In genomic region chr19:33380386-33380785, GRCm38 (mm10) we compare ENCODE assay signal across 8 mouse cellular contexts. TPM values are rescaled to one million over a fixed set of nuclear protein-coding genes. Genes with fewer than 3 reads are reported as not detected.
DNase-seq lines count a peak whose midpoint lies in the region; ATAC-seq and TF ChIP-seq lines count a peak whose summit lies in the region.

No protein-coding gene starts in this region.

- no peak overlapping the region for H3K27ac ChIP-seq in hindbrain, embryonic 13.5 days
- H3K27ac ChIP-seq in hindbrain, embryonic 12.5 days = no peak overlapping the region

- DNase-seq in CD4-positive helper T cell, adult 2 months (ENCODE audit: low read depth, low spot score) = peak; percentile 31
- peak; percentile 66 for DNase-seq in brain, embryonic 14.5 days (ENCODE audit: low read depth)
- peak; percentile 34 for DNase-seq in telencephalon, adult 2 months (ENCODE audit: low read depth, low spot score)
- no peak for DNase-seq in urinary bladder, postnatal 25 days (ENCODE audit: low spot score)
- no peak for DNase-seq in gastrocnemius, adult 8-10 months (ENCODE audit: low spot score in 2 of 2)

- no peak for TF ChIP-seq POLR2A in brain, embryonic 14.5 days (IDR thresholded peaks at IDR 0.05; ENCODE audit: borderline replicate concordance, extremely low read depth, insufficient read depth, insufficient read length, poor library complexity, severe bottlenecking)

- no peaks in the 10 kb centered on the region for H3K4me1 ChIP-seq in hindbrain, embryonic 13.5 days (replicated peaks)
- no peaks in the 10 kb centered on the region for H3K4me1 ChIP-seq in hindbrain, embryonic 12.5 days

- WGBS in hindbrain, embryonic 13.5 days = 18% methylated on average over 3 of the region's 3 CpGs
- WGBS in hindbrain, embryonic 12.5 days = 22% methylated on average over 3 of the region's 3 CpGs

- peak; percentile 9; the same call in 1 of the 2 replicates for TF ChIP-seq CTCF in brain, embryonic 14.5 days (IDR thresholded peaks at IDR 0.05; ENCODE audit: borderline replicate concordance, extremely low read depth, insufficient read depth, insufficient read length)

- H3K4me2 ChIP-seq in hindbrain, embryonic 13.5 days = no peak overlapping the region
- H3K4me2 ChIP-seq in hindbrain, embryonic 12.5 days (replicated peaks) = no peak overlapping the region

- no peaks in the 10 kb centered on the region for H3K9me3 ChIP-seq in hindbrain, embryonic 13.5 days
- H3K9me3 ChIP-seq in hindbrain, embryonic 12.5 days (replicated peaks) = no peaks in the 10 kb centered on the region

- H3K4me3 ChIP-seq in hindbrain, embryonic 13.5 days = no peak overlapping the region
- no peak overlapping the region for H3K4me3 ChIP-seq in hindbrain, embryonic 12.5 days

- no peak overlapping the region for H3K9ac ChIP-seq in hindbrain, embryonic 13.5 days
- no peak overlapping the region for H3K9ac ChIP-seq in hindbrain, embryonic 12.5 days

- ATAC-seq in hindbrain, embryonic 13.5 days (ENCODE audit: low FRiP score) = peak; percentile 66; the same call in 1 of the 2 replicates
- no peak for ATAC-seq in hindbrain, embryonic 12.5 days (ENCODE audit: low FRiP score)
- peak; percentile 60 for ATAC-seq in inflammation-experienced regulatory T-cells, adult 6 months

- H3K27me3 ChIP-seq in hindbrain, embryonic 13.5 days = no peaks in the 10 kb centered on the region
- no peaks in the 10 kb centered on the region for H3K27me3 ChIP-seq in hindbrain, embryonic 12.5 days

- H3K36me3 ChIP-seq in hindbrain, embryonic 13.5 days = no peaks in the 10 kb centered on the region
- H3K36me3 ChIP-seq in hindbrain, embryonic 12.5 days = no peaks in the 10 kb centered on the region

RNA-seq across cellular contexts. Expression of gene Rnls, which starts 11.7 kb away (rescaled TPM):
- 10.1 and 11.1 TPM in 2 replicates for polyA plus RNA-seq in hindbrain, embryonic 13.5 days (2015; fragmentation: Nextera tagmentation; extraction: Ambion mirVana)
- 8.1 and 9.1 TPM in 2 replicates for polyA plus RNA-seq in hindbrain, embryonic 12.5 days (2016; fragmentation: Nextera tagmentation; extraction: Ambion mirVana)
- polyA plus RNA-seq in brain, embryonic 14.5 days (2012; rRNA removed) = 2.1 and 2.5 TPM in 2 replicates
- 1 to 10 TPM; 3.5 to 6.1 (median 5.5) TPM for polyA plus RNA-seq in inflammation-experienced regulatory T-cells, adult 6 months (2017; shearing (Covaris generic))
- total RNA-seq in gastrocnemius, adult 8-10 months (2022) = 10 to 100 TPM in 2 of 4 experiments, 1 to 10 TPM in 2; 9.5 to 10.9 (median 10.3) TPM

Comparison
In these comparisons a context has a peak if more than half of its experiments do, and no peak if none do; other contexts are left out.
1. DNase-seq: peak in CD4-positive helper T cell, adult 2 months (single experiment), brain, embryonic 14.5 days (single experiment) and telencephalon, adult 2 months (single experiment); none in urinary bladder, postnatal 25 days (single experiment) and gastrocnemius, adult 8-10 months (0 of 2).